Mouse (Mus musculus): ENCODE results near the gene Sfxn3.
"Not testable (repeated sequence)": the region's sequence is repeated elsewhere in the genome, so short reads cannot be mapped to it uniquely, and the experiment has no call there.

Gene Sfxn3

DNA sequence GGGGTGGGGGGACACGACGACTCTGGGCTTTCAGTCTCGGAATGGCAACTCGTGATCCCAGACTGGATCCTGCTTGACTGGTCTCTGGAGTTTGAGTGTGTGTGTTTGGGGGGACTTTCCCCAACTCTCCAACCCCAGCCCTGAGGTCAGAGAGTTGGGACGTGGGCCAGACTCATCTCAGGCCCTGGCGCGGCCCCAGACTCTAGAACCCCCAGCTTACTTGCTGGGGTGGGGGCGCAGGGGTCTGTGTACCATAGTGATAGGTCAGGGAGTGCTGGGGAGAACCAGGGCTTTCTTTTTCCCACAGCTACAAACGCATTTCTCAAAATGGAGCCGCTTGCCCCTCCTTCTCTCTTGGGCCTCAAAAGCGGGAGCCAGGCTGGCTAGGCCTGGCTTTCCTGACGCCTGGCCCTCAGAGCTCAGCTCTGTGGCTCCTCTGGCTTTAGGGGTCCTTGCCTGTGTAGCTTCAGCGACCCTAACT, 28.9 kb upstream of the Sfxn3 start:
- no peak for DNase-seq (ENCODE audit: low spot score)

DNA sequence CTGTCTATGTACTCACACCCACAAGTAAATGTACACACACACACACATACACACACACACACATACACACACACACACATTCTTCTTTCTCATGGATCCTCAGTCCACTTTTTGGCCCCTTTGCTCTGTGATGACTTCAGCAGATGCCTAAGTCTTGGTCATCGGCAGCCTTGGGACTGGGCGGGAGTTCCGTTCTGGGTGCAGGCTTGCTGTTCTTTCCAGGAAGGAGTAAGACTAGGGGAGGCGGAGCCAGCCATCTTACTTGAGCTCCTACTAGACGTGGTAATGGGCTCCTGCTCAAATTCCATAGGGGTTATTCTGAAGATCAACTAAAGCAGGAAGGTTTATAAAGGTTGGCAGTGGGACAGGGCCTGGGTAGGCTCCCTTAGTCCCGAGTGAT, 27.0 kb upstream of the Sfxn3 start:
- DNase-seq (ENCODE audit: low spot score), result no peak

DNA sequence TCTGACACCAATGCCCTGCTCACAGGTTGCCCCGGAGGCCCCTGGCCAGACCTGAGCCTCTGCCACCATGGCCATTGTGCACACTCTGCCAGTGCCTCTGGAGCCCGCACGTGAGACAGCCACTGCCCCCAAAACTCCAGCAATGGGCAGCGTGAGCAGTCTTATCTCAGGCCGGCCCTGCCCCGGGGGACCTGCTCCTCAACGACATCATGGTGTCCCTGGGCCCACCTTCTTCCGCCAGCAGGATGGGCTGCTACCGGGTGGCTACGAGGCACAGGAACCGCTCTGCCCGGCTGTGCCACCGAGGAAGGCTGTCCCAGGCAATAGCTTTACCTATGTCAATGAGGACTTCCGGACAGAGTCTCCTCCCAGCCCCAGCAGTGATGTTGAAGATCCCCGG, 25.9 kb upstream of the Sfxn3 start:
- no peak for DNase-seq (ENCODE audit: low spot score)

DNA sequence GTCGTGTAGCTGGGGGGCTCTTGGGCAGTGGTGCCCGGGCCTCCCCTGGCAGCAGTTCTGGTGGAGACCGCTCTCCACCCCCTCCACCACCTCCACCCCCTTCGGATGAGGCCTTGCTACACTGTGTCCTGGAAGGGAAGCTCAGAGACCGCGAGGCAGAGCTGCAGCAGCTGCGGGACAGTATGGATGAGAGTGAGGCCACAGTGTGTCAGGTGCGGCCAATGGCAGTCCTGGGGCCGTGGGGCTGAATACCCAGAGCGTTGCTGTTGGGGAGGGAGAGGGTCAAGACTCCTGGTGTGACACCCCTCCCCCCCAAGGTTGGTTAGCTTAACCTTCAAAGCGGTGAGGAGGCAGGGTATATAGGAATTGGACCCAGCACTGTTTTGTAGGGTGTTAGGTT, 23.3 kb upstream of the Sfxn3 start:
- DNase-seq (ENCODE audit: low spot score), result no peak

GRCm38 (mm10) chr19:45024775-45025174, 22.5 kb upstream of the Sfxn3 start:
- no peak for DNase-seq (ENCODE audit: low spot score)

- no peak for DNase-seq (ENCODE audit: low spot score)
Observed at GRCm38 (mm10) chr19:45025937-45026568, 21.2 kb upstream of the Sfxn3 start.

- no peak for DNase-seq (ENCODE audit: low spot score)
Observed at GRCm38 (mm10) chr19:45026958-45027670, 20.2 kb upstream of the Sfxn3 start.

- no peak for DNase-seq (ENCODE audit: low spot score)
Observed at GRCm38 (mm10) chr19:45027848-45028247, 19.5 kb upstream of the Sfxn3 start.

- DNase-seq (ENCODE audit: low spot score), result no peak
Observed at GRCm38 (mm10) chr19:45028746-45029145, 18.6 kb upstream of the Sfxn3 start.

DNA sequence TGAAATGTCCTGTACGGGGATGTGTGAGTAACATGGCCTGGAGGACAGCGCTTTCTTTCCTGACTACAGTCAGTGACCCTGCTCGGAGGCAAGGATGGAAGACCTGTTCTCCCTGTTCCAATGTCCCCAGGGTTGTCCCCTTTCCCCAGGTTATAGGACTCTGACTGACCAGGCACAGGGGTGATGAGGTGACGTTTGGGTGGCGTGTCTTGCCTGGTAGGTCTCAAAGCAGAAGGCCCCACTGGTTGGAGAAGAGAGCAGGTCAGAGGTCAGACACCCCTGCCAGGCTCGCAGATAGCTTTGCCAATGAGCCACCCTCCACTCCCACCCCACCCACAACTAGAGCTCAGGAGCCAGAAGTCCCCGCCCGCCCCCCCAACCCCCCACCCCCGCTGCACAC, 17.7 kb upstream of the Sfxn3 start:
- no peak for DNase-seq (ENCODE audit: low spot score)

DNA sequence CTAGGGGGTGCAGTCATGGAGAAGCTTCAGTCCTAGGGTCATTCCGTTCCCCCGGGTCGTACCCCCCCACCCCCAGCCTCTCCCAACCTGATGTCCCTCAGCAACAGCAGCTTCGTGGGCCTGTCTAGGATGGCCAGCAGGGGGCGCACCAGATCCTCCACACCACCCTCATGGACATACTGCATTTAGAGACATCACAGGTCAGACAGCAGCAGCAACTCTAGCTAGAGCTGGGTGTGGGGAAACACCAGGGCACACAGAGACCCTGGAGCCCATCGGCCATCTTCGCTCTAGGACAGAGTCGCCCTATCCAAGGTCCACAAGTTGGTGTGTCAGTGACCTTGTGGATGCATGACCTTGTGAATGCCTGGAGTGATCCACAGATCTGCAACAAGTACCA, 17.2 kb upstream of the Sfxn3 start:
- DNase-seq (ENCODE audit: low spot score), result no peak

DNA sequence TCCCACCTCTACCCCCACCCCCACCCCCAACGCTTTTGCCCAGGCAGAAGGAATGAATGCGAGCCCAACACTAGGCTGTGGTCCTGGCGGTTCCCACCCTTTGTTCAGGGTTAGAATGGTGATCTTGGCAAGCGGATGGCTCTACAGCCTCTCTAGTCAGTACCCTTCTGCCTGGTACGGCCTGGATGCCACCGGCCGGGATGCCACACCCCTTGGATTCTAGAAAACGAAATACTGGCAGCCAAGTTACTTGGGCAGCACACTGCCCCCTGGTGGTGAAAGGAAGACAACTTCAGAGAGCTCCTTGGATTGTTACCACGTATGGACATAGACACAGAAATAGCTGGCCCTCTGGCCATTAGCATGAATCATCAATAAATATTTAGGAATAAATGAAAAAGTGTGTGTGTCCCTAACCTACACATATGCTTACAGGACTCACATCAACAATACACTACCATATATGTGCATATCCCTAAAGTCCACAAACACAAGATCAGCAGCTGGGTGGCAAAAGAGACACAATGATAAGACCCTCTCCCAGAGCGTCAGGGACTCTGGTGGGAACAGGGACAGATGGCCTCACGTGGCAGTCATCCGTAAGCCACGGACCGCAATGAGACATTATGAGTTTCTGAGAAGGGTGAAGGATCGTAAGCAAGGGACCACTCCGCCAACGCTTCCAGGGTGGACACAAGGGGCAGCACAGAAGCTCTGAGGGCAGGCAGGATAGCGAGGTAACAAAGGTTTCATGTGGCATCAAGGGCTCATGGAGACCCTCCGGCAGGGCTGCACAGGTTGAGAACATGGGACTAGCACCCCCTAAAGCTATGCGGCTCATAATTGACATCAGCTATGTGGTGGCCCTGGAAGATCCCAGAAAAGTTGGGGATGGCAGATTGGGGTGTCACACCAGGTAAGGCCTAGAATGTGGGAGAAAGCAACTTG, 16.3 kb upstream of the Sfxn3 start:
- peak; percentile 70 for DNase-seq (ENCODE audit: low spot score)

- DNase-seq (ENCODE audit: low spot score), result peak; percentile 53
Observed at GRCm38 (mm10) chr19:45031780-45032179, 15.5 kb upstream of the Sfxn3 start.

- DNase-seq (ENCODE audit: low spot score), result no peak
Observed at GRCm38 (mm10) chr19:45032570-45033332, 14.6 kb upstream of the Sfxn3 start.

- DNase-seq (ENCODE audit: low spot score), result no peak
Observed at GRCm38 (mm10) chr19:45036867-45037266, 10.4 kb upstream of the Sfxn3 start.

DNA sequence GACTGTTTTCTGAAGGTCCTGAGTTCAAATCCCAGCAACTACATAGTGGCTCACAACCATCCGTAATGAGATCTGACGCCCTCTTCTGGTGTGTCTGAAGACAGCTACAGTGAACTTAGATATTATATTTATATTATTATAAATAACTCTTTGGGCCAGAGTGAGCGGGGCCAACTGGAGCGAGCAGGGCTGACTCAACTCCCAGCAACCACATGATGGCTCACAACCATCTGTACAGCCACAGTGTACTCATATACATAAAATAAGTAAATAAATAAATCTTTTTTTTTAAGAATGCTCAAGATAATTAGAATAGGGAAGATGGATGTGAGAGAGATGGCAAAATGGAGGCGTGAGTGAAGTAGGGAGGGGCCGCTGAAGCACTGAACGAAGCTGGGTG, 9.1 kb upstream of the Sfxn3 start:
- not testable (repeated sequence) for DNase-seq (ENCODE audit: low spot score)

- DNase-seq (ENCODE audit: low spot score), result no peak
Observed at GRCm38 (mm10) chr19:45040214-45040613, 7.1 kb upstream of the Sfxn3 start.

DNA sequence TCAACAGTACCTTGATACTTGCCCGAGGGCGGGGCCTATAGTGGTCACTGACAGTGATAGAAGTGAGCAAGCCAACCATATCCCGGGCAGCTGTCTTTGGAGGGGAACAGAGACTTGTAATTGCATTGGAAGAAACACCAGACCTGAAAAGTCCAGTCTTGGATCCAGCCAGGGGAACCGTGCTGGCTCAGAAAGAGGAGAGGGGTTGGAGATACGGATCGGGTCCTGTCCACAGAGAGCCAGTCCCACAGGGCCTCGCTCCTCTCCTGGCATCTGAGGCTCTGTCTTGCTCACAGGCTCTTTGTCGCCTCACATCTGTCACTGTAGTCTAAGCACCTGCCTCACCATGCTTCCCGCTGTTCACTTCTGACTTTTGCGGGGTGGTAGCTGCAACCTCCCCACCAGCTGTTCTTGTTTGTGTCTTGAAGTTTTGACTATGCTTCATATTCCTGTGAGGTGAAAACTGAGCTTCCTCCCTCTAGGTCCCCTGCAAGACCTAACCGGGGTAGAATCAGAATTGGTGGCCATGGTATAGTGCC, 2.8 kb upstream of the Sfxn3 start:
- no peak for DNase-seq (ENCODE audit: low spot score)

DNA sequence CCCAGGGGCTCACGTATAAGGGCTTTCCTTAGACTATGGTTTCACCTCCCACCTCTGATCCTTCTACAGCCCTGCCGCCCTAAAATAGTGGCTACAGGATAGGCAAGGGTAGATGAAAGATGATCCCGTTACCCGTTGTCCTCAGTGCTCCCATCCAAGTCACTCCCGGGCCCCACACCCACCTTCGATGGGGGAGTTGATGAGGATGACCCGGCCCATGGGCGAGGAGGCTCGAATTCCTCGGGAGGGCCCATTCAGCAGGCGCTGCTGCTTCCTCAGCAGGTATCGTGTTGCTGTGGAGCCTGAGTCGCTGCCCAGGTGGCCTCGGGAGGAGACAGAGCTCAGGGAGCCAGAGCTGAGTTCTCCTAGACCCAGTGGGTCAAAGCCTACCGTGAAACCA, 2.1 kb upstream of the Sfxn3 start:
- DNase-seq (ENCODE audit: low spot score), result no peak

DNA sequence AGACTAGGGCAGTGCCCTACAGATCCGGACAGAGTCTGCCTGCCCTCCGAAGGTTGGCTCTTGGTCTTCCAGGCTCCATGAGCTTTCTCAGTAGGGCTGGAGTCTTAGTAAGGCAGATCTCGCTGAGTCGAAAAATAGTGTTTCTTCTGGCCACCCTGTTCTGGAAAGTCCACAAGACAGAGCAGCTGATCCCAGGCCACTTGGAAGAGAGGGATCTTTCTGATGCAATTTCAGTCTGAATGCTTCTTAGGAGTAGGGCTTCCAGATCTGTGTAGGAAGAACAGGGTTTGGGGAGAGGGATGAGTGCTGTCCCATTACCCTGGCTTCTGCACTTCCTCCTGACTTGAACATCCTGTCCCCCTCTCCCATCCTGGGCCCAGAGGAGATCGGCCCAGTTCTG, 1.7 kb upstream of the Sfxn3 start, which contains the start of gene Pdzd7:
Gene Pdzd7 (minus strand): TSS at position 67 of the 400 bp plus-strand sequence.
- no peak for DNase-seq (ENCODE audit: low spot score)

GRCm38 (mm10) chr19:45046523-45047321, 581 bp upstream of the Sfxn3 start:
- peak; percentile 82 for DNase-seq (ENCODE audit: low spot score)

All from ovary, adult 18-20 months (tissue).